Mouse (Mus musculus) ovary, adult 18-20 months (tissue): ENCODE measurements around the gene Kit.
A peak's percentile ranks its signal among the peaks of the same experiment; 100 is the strongest.

ENCODE experiments used
- DNase-seq: peaks from one replicate; pipeline ENCODE4 v3.0.0; 2022; ENCODE audit warnings: low spot score, mixed read lengths

Kit gene

DNA sequence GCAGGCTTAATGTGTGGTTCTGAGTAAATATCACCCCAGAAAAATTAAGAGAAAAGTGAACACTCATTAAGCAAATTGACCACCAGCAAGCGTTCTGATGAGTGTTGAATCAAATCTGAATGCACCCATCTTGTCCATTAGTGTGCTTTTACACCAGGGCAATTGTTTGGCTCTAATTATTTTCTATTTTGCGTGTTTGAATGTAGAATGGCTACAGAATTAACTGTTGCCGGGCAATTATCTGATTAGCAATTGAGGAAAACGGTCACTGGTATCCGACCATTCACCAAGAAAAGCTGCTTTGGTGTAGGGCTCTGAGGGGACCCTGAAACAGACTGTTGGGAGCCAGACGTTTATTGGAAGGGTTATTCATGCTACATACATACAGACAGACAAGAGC, 16.2 kb downstream of the Kit start:
- DNase-seq: no peak

DNA sequence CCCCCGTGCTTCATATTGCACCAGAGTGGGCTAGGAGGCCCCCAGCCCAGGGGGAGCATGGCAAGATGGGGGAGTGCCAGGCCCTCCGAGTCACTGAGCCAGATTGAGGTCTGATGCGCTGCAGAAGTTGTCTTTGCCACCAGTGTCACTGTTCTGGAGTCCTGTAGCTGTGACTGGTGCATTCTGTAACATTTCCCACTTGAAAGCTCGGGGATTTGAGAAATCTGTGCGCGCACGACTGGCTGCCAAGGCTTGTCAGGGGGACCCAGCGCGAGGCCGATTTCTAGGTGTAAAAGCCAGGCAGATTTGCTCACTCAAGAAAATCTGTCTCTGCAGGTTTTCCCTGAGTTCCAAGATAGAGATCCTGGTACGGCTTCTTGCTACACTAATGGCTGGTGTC, 16.9 kb downstream of the Kit start:
- DNase-seq: no peak

DNA sequence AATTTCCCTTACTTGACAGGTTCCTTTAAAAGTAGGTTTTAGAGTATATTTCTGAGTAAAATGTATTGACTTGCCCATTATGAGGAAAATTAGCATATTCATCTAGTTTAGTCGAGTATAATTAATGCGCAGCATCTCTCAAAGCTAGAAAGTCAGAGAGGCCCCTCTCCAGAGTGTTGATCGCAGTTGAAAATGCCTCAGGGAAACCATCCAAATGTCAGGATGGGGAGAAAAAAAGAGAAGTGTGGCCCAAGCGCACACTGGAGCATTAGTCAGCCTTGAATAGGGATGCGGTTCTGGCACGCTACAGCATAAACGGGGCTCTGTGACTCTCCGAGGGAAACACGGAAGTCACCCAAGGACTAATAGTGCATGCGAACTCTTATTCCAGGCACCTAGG, 20.6 kb downstream of the Kit start:
- no peak for DNase-seq

DNA sequence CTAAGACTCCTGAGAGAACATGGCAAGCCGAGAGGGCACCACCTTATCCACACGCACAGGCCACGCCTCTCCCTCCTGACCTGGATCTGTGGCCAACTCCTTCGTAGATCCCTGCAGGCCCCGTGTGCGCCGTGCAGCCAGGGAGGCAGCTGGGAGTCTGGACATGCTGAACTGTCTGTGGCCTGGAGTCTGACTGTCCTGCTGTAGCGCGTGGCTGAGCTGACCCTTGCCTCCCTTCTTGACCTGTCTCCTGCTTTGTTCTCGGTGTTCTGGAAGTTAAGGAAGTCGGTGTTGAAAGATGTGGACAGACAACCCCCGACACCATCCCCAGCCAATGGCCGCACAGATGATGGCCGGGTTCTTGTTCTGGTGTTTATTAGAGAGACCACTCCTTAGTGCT, 21.5 kb downstream of the Kit start:
- DNase-seq: no peak

DNA sequence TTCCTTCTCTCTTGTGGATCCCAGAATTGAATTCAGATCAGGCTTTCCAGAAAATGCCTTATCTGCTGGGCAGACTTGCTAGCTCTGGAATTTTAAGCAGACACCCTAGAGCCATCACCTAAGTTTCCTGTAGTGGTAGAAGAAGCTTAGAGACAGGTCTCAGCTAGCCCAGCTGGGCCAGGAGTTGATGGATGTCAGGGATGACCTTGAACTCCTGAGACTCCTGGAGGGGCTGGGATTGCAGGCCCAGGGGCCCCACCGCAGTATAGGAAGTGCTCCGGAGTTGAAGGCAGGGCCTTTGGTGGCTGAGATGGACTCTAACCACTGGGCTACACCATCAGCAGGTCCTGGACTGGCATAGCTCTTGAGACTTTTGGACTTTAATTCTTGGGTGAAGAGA, 22.6 kb downstream of the Kit start:
- no peak for DNase-seq

DNA sequence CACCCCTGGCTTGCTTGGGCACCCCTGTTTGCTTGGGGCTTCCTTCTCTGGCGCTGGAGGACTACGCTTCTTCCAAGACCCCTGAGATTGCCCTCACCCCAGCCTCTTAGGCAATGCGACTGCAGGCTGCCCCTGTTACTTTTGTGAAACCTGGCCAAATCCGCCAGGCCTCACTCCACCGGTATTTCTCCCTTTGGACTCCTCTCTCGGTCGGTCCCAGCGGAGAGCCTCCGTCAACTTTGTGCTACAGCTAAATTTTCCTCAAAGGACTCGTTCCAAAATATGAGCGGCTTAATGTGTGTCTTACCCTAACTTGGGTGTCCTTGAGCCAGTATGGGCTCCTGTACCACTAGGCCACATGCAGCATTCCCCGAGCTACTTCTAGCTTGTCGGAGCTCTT, 23.8 kb downstream of the Kit start:
- no peak for DNase-seq

DNA sequence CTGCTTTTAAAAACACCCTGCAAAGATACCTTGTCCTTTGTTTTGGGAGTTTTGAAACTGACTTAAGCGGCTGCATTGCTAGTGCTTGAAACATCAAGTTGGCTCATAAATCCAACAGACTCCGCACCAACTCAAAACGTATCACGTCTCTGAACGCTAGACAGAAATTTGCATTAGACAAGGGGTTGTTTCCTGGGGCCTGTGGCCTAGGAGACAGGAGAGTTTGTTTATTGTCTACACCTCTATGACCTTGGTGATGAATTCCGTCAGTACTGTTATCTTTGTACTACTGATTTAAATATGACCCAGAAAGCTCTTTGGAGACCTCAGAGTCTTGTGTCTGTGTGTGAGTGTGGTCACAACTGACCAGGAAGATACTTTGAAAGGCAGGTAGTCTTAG, 25.3 kb downstream of the Kit start:
- no peak for DNase-seq

DNA sequence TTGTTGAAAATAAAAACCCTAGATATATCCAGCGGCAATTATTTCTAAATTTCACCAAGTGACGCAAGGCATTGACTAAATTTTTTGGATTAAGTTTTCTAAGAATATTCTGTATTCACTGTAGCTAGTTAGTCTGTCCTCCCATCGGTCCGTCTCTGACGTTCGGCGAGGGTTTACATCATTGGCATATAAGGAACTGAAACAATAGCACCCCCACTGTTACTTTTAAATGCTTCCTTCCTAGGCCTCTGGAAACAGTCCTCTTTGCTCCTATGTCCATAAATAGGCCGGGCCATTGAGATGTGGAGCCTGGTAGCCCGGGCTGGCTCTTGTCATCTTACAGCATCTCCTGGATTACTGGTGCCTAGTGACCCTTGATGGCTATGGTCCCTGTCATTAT, 29.5 kb downstream of the Kit start:
- no peak for DNase-seq

DNA sequence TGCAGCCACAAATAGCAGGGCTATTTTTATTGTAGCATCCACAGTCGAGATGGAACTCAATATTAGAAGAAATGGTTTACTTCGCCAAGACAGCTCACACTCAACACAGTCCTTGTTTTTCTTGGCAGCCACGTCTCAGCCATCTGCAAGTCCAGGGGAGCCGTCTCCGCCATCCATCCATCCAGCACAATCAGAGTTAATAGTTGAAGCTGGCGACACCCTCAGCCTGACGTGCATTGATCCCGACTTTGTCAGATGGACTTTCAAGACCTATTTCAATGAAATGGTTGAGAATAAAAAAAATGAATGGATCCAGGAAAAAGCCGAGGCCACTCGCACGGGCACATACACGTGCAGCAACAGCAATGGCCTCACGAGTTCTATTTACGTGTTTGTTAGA, 32.2 kb downstream of the Kit start:
- no peak for DNase-seq

DNA sequence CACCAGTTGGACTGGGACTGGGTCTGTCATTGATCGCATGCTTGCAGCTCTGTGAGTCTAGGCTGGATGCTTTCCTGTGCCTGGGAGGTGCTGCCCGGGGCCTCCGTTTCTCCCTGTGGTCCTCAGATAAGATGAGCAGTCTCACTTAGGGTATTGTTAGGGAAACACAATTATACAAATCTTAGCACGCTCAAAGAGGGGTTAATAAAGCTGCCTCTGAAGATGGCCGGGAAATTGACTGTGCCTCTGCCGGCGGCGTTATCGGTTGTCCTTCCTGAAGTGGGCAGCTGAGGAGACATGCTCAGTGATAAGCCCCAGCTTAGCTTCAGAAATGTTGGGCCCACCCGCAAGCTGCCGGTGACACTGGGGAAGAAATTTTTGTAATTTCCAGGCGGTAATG, 33.3 kb downstream of the Kit start:
- DNase-seq: no peak

DNA sequence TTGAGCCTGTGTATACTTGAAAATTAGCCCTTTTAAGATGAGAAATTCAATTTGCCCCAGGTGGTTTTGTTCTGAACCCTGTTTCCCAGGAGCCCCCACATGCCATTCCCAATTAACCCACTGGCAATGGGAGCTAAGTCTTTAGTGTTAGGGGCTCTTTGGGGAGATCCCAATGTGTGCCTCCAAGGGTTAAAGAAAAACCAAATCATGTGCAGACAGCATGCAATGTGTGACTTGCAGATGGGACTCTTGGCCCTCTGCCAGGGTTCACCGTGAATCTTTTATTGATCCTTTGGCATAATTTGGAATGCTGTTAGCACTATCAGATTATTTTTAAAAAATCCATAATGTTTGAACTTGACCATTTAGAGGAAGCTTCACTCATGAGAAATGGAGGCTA, 37.7 kb downstream of the Kit start:
- no peak for DNase-seq

DNA sequence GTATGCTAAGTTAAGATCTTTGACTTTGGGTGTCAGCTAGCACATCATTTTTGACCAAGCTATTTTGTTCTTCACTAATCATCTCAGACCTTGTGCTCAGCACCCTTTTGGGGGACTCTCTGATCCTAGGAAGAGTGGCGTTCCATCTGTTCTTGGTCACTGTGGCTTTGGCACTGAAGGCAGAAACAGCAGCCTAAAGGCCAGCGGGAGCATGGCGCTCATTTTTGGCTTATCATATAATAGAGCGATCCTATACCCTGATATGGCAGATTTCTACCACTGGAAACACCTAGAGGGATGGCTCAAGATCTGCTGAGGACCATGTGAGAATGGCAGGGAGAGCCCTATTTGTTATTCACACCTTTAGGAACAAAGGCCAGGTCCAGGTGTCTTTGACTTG, 38.2 kb downstream of the Kit start:
- DNase-seq: no peak

DNA sequence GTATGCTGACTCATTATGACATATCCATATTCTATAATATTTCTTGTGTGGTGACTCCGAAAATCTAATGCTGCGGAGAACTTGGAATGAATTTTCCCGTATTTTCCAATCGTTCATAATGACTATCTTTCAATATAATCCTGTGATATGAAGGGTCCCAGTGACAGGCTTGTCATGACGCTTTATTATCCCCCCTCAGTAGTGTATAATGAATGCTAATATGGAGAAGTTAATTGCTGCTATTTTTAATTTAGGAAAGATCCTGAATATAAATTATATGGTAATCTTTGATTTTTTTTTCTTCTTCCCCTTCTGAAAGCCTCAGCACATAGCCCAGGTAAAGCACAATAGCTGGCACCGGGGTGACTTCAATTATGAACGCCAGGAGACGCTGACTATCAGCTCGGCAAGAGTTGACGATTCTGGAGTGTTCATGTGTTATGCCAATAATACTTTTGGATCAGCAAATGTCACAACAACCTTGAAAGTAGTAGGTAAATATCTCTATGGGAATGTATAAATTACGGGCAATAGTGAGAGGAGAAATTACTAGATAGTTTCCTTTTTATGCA, 40.4 kb downstream of the Kit start:
- no peak for DNase-seq

DNA sequence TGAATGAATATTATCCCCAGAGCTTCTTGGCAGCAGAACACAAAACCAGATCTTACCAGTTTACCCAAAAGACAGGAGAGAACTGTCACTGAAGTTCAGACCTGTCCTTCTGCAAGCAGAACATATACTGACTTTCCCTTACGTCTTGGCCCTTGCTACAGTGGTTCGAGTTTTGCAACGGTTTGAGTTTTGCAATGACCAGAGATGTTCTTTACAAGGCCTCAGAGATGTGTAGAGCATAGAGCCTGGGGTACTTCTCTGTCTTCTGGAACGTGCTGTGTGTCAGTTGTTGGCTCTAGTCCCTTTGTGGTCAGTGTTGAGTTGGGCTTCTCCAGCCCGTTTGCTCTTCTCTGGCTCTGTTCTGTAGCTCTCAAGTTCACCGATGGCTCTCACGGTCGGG, 40.9 kb downstream of the Kit start:
- DNase-seq: no peak

DNA sequence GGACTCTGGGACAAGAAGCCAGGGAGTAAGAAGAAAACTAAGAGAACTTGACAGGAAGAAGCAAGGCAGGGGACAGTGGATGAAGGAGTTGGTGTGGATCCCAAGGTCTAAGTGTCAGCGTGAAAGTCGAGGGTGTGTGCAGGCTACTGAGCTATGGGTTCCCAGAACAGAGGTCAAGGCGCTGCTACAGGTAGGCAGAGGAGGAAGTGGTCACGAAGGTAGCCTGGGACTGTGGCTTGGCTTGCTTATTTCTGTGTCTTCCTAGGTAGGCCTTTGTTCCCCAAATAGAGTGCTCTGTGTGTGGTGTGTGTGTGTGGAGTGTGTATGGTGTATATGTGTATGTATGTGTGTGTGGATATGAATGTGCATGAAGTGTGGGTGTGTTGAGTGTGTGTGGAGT, 47.7 kb downstream of the Kit start:
- DNase-seq: no peak

DNA sequence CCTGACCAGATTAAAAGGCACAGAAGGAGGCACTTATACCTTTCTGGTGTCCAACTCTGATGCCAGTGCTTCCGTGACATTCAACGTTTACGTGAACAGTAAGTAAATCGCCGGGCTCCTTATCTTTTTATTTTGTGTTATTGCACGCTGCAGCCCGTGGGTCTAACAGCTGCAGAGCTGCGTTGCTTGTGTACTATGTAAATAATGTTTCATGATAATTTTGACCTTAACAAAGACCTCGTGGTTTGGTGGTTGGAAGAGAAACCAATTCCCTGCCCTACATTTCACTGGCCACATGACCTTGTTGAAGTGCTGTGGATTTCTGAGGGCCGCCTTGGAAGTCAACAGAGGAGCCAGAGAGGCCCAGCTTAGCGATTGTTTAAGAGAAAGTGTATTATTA, 48.3 kb downstream of the Kit start:
- DNase-seq: peak; percentile 16

DNA sequence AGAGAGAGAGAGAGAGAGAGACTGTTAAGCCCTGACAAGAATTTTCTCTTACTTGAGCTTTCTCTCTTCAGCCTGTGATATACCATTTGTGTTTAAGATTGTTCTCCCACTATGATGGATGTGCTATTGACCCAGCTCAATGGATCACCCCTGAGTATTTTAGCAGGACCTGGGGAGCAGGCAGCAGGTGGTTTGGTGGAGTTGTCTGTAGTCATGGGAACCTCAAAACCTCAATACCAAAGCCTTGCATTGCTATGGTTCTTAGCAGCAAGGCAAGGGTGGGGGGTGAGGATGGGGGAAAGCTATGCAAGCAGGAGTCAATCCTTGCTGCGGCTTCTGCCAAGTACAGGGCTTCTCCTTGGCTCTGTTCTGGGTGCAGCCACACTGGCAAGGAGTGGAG, 48.8 kb downstream of the Kit start:
- DNase-seq: no peak

DNA sequence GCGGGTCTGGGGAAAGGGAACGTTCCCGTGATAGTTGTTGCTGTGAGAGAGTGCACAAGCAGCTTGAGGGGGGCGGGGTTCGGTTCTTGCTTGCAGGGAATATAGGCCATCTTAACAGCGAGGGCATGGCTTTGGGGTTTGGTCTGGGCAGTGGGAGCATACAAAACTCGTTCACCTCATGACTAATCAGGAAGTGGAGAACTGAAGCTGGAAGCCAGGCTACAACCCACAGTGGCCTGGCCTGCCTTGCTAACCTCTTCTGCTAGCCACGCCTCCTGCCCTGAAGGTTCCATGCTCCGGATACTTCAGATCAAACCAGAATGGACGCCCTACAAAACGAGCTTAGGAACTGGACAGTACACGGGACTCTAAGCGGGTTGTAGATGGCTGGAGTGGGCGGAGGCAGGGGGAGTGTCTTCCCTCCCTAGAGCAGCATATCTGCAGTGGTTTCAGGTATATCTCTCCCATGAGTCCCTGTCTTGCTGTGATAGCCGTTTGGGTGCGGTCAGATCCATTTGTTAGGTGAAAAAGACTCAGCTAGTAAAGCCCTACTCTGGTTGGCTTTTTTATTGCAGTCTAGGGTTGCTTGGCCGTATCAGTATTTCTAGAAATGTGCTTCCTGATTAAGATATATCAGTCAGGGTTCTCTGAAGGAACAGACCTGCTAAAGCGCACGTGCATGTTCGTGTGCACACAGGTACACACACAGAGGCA, 49.4 kb downstream of the Kit start:
- no peak for DNase-seq

DNA sequence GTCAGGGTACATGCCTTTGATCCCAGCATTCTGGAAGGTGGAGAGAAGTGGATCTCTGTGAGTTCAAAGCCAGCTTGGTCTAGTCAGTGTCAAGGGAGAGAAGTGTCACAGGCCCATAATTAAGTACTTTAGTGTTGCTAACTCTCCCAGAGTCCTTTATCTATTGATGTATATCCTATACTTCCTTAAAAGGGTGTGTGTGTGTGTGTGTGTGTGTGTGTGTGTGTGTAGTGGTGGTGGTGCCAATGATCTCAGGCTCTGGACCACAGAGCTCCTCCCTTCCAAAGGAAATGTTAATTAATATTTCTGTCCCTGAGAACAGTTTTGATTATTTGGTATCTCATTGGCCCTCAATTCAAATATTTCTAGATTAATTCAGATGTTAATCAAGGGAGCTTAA, 50.3 kb downstream of the Kit start:
- DNase-seq: no peak

DNA sequence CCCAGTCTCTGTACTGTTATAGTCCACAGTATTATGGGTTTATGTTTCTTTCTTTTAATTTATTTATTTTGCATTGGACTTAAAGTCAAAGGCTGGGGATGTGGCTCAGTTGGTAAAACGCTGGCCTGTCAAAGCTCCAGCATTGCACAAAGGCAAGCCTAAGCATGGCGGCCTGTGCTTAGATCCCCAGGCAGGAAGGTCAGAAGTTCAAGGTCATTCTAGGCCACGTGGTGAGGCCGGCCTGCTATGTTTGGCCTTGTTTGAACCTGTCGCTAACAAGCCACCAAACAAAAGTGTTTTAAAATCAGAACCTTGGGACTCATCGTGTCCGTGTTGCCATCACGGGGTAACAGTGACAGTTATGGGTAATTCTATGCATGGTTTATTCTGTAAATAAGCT, 51.6 kb downstream of the Kit start:
- no peak for DNase-seq

DNA sequence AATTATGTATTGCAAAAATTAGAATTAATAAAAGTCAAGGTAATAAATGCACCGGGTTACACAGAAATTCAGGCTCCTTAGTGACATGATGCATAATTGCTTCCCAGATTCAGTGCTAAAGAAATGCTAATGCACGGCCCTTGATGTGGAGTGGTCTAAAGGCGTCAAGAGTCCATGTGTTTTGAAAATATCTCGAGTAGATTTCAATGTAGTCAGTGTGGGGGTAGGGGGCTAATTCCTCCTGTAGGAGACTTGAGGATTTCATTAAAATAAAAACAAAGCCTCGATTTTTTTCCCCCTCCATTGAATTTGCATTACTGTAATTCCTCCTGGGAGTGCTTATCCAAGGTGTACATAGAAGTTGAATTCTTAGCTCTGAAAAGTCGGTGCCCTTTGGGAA, 52.0 kb downstream of the Kit start:
- DNase-seq: no peak

DNA sequence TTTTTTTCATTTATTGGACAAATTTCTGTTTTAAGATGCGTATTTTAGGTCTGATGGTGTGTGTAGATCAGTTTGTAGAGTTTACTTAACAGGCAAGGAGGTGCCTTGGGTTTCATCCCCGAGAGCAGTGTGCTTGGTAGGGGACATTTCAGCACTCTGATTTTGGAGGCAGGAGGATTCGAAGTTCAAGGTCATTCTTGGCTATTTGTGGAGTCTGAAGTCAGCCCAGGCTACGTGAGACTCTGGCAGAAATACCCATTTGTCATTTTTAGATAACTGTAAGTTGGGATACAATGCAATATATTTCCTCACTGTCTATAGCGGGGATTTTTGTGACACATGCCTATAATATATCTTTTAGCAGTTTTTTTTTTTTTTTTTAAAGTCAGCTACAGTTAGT, 57.5 kb downstream of the Kit start:
- DNase-seq: no peak

DNA sequence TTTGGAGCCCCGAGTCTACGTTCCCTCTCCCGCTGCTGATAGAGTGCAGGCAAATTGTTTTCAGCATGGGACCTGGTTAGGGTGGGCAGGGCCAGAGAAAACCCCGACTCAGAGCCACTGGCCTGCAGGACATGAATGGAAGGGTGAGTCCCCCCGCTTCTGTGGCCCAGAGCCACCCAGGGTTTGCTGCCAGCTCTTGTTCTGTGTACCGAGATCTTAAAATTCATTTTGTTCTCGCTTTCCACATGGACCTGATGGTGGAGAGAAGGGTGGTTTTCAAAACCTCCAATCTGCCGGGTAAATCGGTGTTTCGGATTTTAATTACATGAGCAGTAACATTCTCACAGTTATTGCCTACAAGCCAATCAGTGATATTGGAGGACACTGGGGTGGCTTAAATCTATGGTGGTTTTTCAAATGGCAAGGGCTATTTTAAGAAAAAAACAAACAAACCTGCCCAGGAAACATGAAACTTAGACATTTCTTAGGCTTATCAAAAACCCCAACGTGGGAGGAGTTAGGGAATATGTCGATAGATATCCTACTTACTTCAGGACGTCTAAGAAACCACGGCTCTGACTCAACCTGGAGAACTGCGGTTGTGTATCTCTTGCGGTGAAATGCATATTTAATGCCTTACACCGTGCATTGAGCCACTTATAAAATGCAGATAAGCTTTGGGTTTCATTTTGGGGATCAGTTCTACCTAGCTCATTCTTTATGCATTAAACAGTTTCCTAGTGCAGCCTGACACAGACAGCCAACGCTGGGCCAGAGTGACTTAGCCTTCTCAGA, 58.3 kb downstream of the Kit start:
- DNase-seq: no peak

DNA sequence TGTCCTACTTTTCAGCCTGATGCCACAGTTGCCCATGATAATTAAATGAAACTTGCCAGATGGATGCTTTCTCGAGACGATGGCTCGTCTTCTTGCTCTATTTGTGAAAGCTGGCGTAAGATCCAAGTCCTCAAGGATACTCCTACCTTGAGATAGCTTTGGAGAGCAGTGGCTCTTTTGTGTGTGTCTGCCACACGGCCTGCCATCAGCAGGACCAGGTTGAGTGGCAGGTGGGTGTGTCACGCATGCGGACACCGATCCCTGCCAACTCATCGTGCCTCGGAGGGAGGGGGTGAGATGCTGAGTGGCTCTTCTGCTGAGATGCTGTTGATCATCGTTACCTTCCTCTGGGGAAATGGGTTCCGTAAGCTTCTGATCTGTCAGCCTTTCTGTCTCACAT, 60.7 kb downstream of the Kit start:
- DNase-seq: no peak
